Mouse (Mus musculus) layer of hippocampus, adult 9-11 months (tissue): ENCODE data around the gene Tuba3a.

Experiments used
- DNase-seq: peaks from one replicate; pipeline ENCODE4 v3.0.0; 2022

The Tuba3a gene

GRCm38 (mm10) chr6:125265239-125265638, 20.6 kb downstream of the Tuba3a start:
- peak; percentile 44 for DNase-seq

GRCm38 (mm10) chr6:125264219-125264618, 21.6 kb downstream of the Tuba3a start:
- no peak for DNase-seq

GRCm38 (mm10) chr6:125260006-125260555, 25.8 kb downstream of the Tuba3a start:
- no peak for DNase-seq

- DNase-seq = peak; percentile 80
These were observed 29.4 kb downstream of the Tuba3a start for GRCm38 (mm10) chr6:125256222-125256966.

- no peak for DNase-seq
These were observed 30.3 kb downstream of the Tuba3a start for GRCm38 (mm10) chr6:125255516-125256044.

- DNase-seq = peak; percentile 48
These were observed 31.8 kb downstream of the Tuba3a start for GRCm38 (mm10) chr6:125253863-125254715.

- no peak for DNase-seq
These were observed 33.1 kb downstream of the Tuba3a start for GRCm38 (mm10) chr6:125252711-125253110.

- DNase-seq = peak; percentile 75
These were observed 33.6 kb downstream of the Tuba3a start for GRCm38 (mm10) chr6:125252285-125252684.

- DNase-seq = no peak
These were observed 41.3 kb downstream of the Tuba3a start for GRCm38 (mm10) chr6:125244551-125244950.

- DNase-seq = no peak
These were observed 44.3 kb downstream of the Tuba3a start for GRCm38 (mm10) chr6:125241566-125241965.

- DNase-seq = no peak
These were observed 45.2 kb downstream of the Tuba3a start for GRCm38 (mm10) chr6:125240617-125241016.

GRCm38 (mm10) chr6:125239547-125239946, 46.3 kb downstream of the Tuba3a start:
- DNase-seq = no peak

- no peak for DNase-seq
These were observed 47.4 kb downstream of the Tuba3a start for GRCm38 (mm10) chr6:125238396-125238795.

- DNase-seq = no peak
These were observed 48.4 kb downstream of the Tuba3a start for GRCm38 (mm10) chr6:125237421-125237820.

- DNase-seq = no peak
These were observed 49.1 kb downstream of the Tuba3a start, which contains the start of gene Cd27 for GRCm38 (mm10) chr6:125236782-125237181. Gene Cd27 (minus strand): TSS chr6:125237010.

- no peak for DNase-seq
These were observed 49.5 kb downstream of the Tuba3a start for GRCm38 (mm10) chr6:125236341-125236740.

- DNase-seq = no peak
These were observed 51.4 kb downstream of the Tuba3a start for GRCm38 (mm10) chr6:125234520-125234828.

GRCm38 (mm10) chr6:125233816-125234519, 51.9 kb downstream of the Tuba3a start:
- DNase-seq = no peak

GRCm38 (mm10) chr6:125232516-125232915, 53.3 kb downstream of the Tuba3a start:
- no peak for DNase-seq

- no peak for DNase-seq
These were observed 53.8 kb downstream of the Tuba3a start for GRCm38 (mm10) chr6:125232045-125232437.

GRCm38 (mm10) chr6:125231117-125232044, 54.5 kb downstream of the Tuba3a start, which contains the start of gene Tapbpl:
Gene Tapbpl (minus strand): TSS chr6:125231860.
- DNase-seq = peak; percentile 60

- no peak for DNase-seq
These were observed 55.3 kb downstream of the Tuba3a start for GRCm38 (mm10) chr6:125230571-125230970.
